8 mouse cellular contexts compared by ENCODE assay signal in genomic region chr1:160045056-160045715, GRCm38 (mm10). TPM values are rescaled to one million over a fixed set of nuclear protein-coding genes. Genes with fewer than 3 reads are reported as not detected.
DNase-seq lines count a peak whose midpoint lies in the region; ATAC-seq and TF ChIP-seq lines count a peak whose summit lies in the region.

No protein-coding gene starts in this region.

- DNase-seq in neural tube, embryonic 11.5 days (ENCODE audit: low spot score): no peak
- DNase-seq in neural tube, embryonic 10.5 days (ENCODE audit: extremely low spot score, low spot score): no peak
- no peak for DNase-seq in hindbrain, postnatal 0 days (ENCODE audit: low spot score)
- peak; percentile 51 for DNase-seq in lung, adult 2 months
- DNase-seq in layer of hippocampus, postnatal 25 days (ENCODE audit: extremely low spot score in 1 of 2, low spot score in 1 of 2): no peak
- no peak for DNase-seq in frontal cortex, postnatal 25 days (ENCODE audit: low spot score in 2 of 2)
- DNase-seq in urinary bladder, adult 2 months (ENCODE audit: low spot score): no peak

- no peaks in the 10 kb centered on the region for H3K9me3 ChIP-seq in neural tube, embryonic 11.5 days (ENCODE audit: control insufficient read depth, low read length)
- no peaks in the 10 kb centered on the region for H3K9me3 ChIP-seq in hindbrain, postnatal 0 days (ENCODE audit: low read length)

- no peaks in the 10 kb centered on the region for H3K36me3 ChIP-seq in neural tube, embryonic 11.5 days (ENCODE audit: control insufficient read depth, insufficient read depth, low read length)
- H3K36me3 ChIP-seq in hindbrain, postnatal 0 days (ENCODE audit: insufficient read depth, low read length): no peaks in the 10 kb centered on the region

- H3K4me1 ChIP-seq in neural tube, embryonic 11.5 days (ENCODE audit: control insufficient read depth, insufficient read depth, low read length): no peaks in the 10 kb centered on the region
- peaks cover 7% of the 10 kb centered on the region; the same call in 1 of the 2 replicates for H3K4me1 ChIP-seq in hindbrain, postnatal 0 days (ENCODE audit: insufficient read depth, low read length)
- H3K4me1 ChIP-seq in lung, adult 2 months (ENCODE audit: control insufficient read depth, insufficient read depth, low read length): peaks cover 13% of the 10 kb centered on the region

- no peak overlapping the region for H3K9ac ChIP-seq in neural tube, embryonic 11.5 days (ENCODE audit: low read length)
- 0 out of 2 replicates have a peak overlapping the region, but pooled peaks have one; percentile 28 for H3K9ac ChIP-seq in hindbrain, postnatal 0 days (replicated peaks; ENCODE audit: low read length)

- WGBS in neural tube, embryonic 11.5 days: 70% methylated on average over 3 of the region's 3 CpGs
- 65% methylated on average over 3 of the region's 3 CpGs for WGBS in hindbrain, postnatal 0 days
- 8% methylated on average over 3 of the region's 3 CpGs for WGBS in lung, adult 2 months

- no peaks in the 10 kb centered on the region for H3K27me3 ChIP-seq in neural tube, embryonic 11.5 days (ENCODE audit: control insufficient read depth, insufficient read depth, low read length)
- no peaks in the 10 kb centered on the region for H3K27me3 ChIP-seq in hindbrain, postnatal 0 days (ENCODE audit: insufficient read depth, low read length)

- no peak for ATAC-seq in neural tube, embryonic 11.5 days (ENCODE audit: insufficient read depth, low FRiP score, low TSS enrichment)
- ATAC-seq in erythroblast, adult 5-6 weeks (replicated peaks; ENCODE audit: low FRiP score, poor library complexity, severe bottlenecking): peak; percentile 47; the same call in 1 of the 2 replicates
- no peak for ATAC-seq in hindbrain, postnatal 0 days

- TF ChIP-seq CTCF in hindbrain, postnatal 0 days (IDR thresholded peaks at IDR 0.05; ENCODE audit: low read depth): no peak
- TF ChIP-seq CTCF in lung, adult 2 months (IDR thresholded peaks at IDR 0.05; ENCODE audit: insufficient read depth, low read length): no peak

- no peak overlapping the region for H3K27ac ChIP-seq in neural tube, embryonic 11.5 days (ENCODE audit: low read depth, low read length)
- no peak overlapping the region for H3K27ac ChIP-seq in hindbrain, postnatal 0 days

- no peak overlapping the region for H3K4me3 ChIP-seq in neural tube, embryonic 11.5 days (ENCODE audit: low read depth, low read length)
- H3K4me3 ChIP-seq in hindbrain, postnatal 0 days (ENCODE audit: low read length): peak overlapping the region; percentile 42
- H3K4me3 ChIP-seq in lung, adult 2 months (replicated peaks; ENCODE audit: extremely low read depth, low read depth, low read length): peak overlapping the region; percentile 71

- H3K4me2 ChIP-seq in neural tube, embryonic 11.5 days (ENCODE audit: low read depth): peak overlapping the region; percentile 65; the same call in 1 of the 2 replicates
- peak overlapping the region; percentile 64 for H3K4me2 ChIP-seq in hindbrain, postnatal 0 days (ENCODE audit: low read depth, low read length)

- no peak for TF ChIP-seq POLR2A in lung, adult 2 months (IDR thresholded peaks at IDR 0.05; ENCODE audit: borderline replicate concordance, extremely low read depth, low read depth, low read length)

RNA-seq across cellular contexts. Expression of gene 4930523C07Rik, which starts 1.0 kb away (rescaled TPM):
- polyA plus RNA-seq in neural tube, embryonic 11.5 days (2014; fragmentation: Nextera tagmentation; extraction: Ambion mirVana): 2.2 and 2.9 TPM in 2 replicates
- total RNA-seq in erythroblast, adult 5-6 weeks (2015; ENCODE audit: low replicate concordance): 11.7 and 14.2 TPM in 2 replicates
- total RNA-seq in erythroblast, adult 5-6 weeks (2017; ENCODE audit: low replicate concordance): 30.2 and 31.4 TPM in 2 replicates
- total RNA-seq in hindbrain, postnatal 0 days (2014; rRNA removed): 1.6 and 2.1 TPM in 2 replicates
- polyA plus RNA-seq in hindbrain, postnatal 0 days (2015; fragmentation: Nextera tagmentation; extraction: Ambion mirVana): 2.8 and 3.6 TPM in 2 replicates
- polyA plus RNA-seq in lung, adult 2 months (2012; rRNA removed): 29.3 and 31.9 TPM in 2 replicates
- 1 to 10 TPM; 1.5 to 2.8 TPM for total RNA-seq in layer of hippocampus, postnatal 25 days (2021)
- 24.9 and 29.4 TPM in 2 replicates for polyA plus RNA-seq in urinary bladder, adult 2 months (2012; rRNA removed)
